Mouse (Mus musculus): ENCODE measurements around the gene Aes. TPM values are rescaled to one million over a fixed set of nuclear protein-coding genes. Genes with fewer than 3 reads are reported as not detected.

The Aes gene
- polyA plus RNA-seq, 1 experiment from 2014 or later: 429 TPM

DNA sequence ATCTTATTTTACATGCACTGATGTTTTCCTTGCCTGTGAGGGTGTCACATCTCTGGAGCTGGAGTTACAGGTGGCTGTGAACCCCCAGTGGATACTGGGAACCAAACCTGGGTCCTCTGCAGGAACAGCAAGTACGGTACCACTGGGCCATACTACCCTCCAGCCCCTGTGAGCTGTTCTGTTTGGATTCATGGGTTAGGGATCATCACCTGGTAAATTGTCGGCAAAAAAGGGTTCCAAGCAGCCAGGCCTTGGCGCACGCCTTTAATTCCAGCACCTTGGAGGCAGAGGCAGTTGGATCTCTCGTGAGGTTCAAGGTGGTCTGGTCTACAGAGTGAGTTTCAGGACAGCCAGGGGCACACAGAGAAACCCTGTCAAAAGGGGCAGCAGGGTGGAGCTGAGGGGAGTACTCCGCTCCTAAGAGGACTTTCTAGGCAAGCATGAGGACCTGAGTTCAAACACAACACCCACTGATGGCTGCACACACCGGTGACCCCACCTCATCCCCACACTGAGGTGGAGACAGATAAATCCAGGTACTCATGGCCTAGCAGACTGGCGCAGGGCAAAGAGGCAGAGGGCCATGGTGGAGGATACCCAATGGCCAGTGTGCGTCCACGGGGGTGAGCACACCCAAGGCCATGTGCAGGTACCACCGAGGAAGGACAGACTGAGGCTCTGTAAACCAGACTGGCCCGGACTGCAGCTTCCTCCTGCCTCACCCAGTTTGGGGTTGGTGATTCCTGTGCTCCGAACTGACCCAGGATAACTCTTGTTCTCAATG is 12.3 kb upstream of the Aes start:
- no peak overlapping the region for H3K4me2 ChIP-seq (replicated peaks; ENCODE audit: low read depth)
- H3K9me3 ChIP-seq (ENCODE audit: control insufficient read depth, low read length): no peaks in the 10 kb centered on the region
- TF ChIP-seq EP300 (optimal IDR thresholded peaks at IDR 0.05): no peak
- peak overlapping the region; percentile 65; the same call in 1 of the 2 replicates for H3K27ac ChIP-seq (replicated peaks)
- H3K27me3 ChIP-seq (ENCODE audit: control insufficient read depth, insufficient read depth, low read length): no peaks in the 10 kb centered on the region
- H3K4me3 ChIP-seq (ENCODE audit: low read depth, low read length): no peak overlapping the region
- H3K9ac ChIP-seq (ENCODE audit: low read length): no peak overlapping the region
- H3K36me3 ChIP-seq (ENCODE audit: control insufficient read depth, insufficient read depth, low read length): no peaks in the 10 kb centered on the region
- ATAC-seq (ENCODE audit: low FRiP score, low TSS enrichment): no peak
- H3K4me1 ChIP-seq (replicated peaks; ENCODE audit: control insufficient read depth, insufficient read depth): peaks cover 2% of the 10 kb centered on the region; the same call in 1 of the 2 replicates
- DNase-seq (ENCODE audit: low spot score): no peak
- WGBS: 83% methylated on average over 13 of the region's 13 CpGs

- Histone ChIP-seq H3K27me3 (ENCODE audit: control insufficient read depth, insufficient read depth, low read length) (no peaks in the 10 kb centered on the region), H3K9ac (ENCODE audit: low read length) (no peak overlapping the region), H3K9me3 (ENCODE audit: control insufficient read depth, low read length) (no peaks in the 10 kb centered on the region), H3K36me3 (ENCODE audit: control insufficient read depth, insufficient read depth, low read length) (no peaks in the 10 kb centered on the region), H3K4me1 (replicated peaks; ENCODE audit: control insufficient read depth, insufficient read depth) (no peaks in the 10 kb centered on the region; the same call in 1 of the 2 replicates), H3K27ac (replicated peaks) (no peak overlapping the region), H3K4me3 (ENCODE audit: low read depth, low read length) (no peak overlapping the region), H3K4me2 (replicated peaks; ENCODE audit: low read depth) (no peak overlapping the region)
- 57% methylated on average over 5 of the region's 5 CpGs for WGBS
- ATAC-seq (ENCODE audit: low FRiP score, low TSS enrichment) (no peak), DNase-seq (ENCODE audit: low spot score) (no peak)
- TF ChIP-seq EP300 (optimal IDR thresholded peaks at IDR 0.05) (no peak), CTCF (IDR thresholded peaks at IDR 0.05; ENCODE audit: low read depth) (no peak)
Observed at GRCm38 (mm10) chr10:81548944-81549343, 10.3 kb upstream of the Aes start.

- H3K27ac ChIP-seq (replicated peaks): no peak overlapping the region
- TF ChIP-seq EP300 (optimal IDR thresholded peaks at IDR 0.05) (no peak), CTCF (IDR thresholded peaks at IDR 0.05; ENCODE audit: low read depth) (peak; percentile 82)
- H3K4me2 ChIP-seq (replicated peaks; ENCODE audit: low read depth): no peak overlapping the region
- 15% methylated on average over 7 of the region's 7 CpGs for WGBS
- H3K27me3 ChIP-seq (ENCODE audit: control insufficient read depth, insufficient read depth, low read length): no peaks in the 10 kb centered on the region
- ATAC-seq (ENCODE audit: low FRiP score, low TSS enrichment) (no peak), DNase-seq (ENCODE audit: low spot score) (peak; percentile 79)
- no peaks in the 10 kb centered on the region for H3K36me3 ChIP-seq (ENCODE audit: control insufficient read depth, insufficient read depth, low read length)
- H3K9me3 ChIP-seq (ENCODE audit: control insufficient read depth, low read length): no peaks in the 10 kb centered on the region
- no peak overlapping the region for H3K9ac ChIP-seq (ENCODE audit: low read length)
- H3K4me3 ChIP-seq (ENCODE audit: low read depth, low read length): no peak overlapping the region
- no peaks in the 10 kb centered on the region for H3K4me1 ChIP-seq (replicated peaks; ENCODE audit: control insufficient read depth, insufficient read depth)
Observed at GRCm38 (mm10) chr10:81550257-81550656, 9.0 kb upstream of the Aes start.

DNA sequence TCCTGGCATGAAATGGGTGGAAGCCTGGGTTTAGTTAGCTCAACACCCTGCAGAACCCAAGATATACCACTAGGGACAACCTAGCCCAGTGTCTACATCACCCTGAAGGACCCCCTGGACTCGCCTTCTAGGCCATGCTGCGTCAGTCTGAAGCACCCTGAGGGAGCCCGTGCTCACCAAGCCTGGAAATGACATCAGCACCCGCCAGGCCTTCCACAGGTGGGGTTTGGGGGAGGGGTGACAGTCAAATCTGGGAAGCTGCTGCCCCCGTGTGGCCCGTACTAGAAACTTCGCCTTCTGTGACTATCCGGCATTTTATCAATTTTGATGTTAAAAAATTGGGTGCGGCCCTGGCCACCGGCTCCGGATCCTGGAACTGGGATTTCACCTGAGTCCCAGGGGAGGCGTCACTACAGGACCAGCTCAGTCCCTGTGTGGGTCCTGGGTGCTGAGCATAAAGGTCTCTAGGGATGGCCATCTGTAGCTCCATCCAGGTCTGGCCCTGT is 7.6 kb upstream of the Aes start:
- DNase-seq (ENCODE audit: low spot score) (peak; percentile 93), ATAC-seq (ENCODE audit: low FRiP score, low TSS enrichment) (peak; percentile 95)
- H3K4me1 ChIP-seq (replicated peaks; ENCODE audit: control insufficient read depth, insufficient read depth): no peaks in the 10 kb centered on the region
- 3% methylated on average over 12 of the region's 12 CpGs for WGBS
- no peaks in the 10 kb centered on the region for H3K27me3 ChIP-seq (ENCODE audit: control insufficient read depth, insufficient read depth, low read length)
- no peaks in the 10 kb centered on the region for H3K36me3 ChIP-seq (ENCODE audit: control insufficient read depth, insufficient read depth, low read length)
- TF ChIP-seq EP300 (optimal IDR thresholded peaks at IDR 0.05) (no peak), CTCF (IDR thresholded peaks at IDR 0.05; ENCODE audit: low read depth) (peak; percentile 90)
- H3K9me3 ChIP-seq (ENCODE audit: control insufficient read depth, low read length): no peaks in the 10 kb centered on the region
- no peak overlapping the region for H3K4me3 ChIP-seq (ENCODE audit: low read depth, low read length)
- H3K27ac ChIP-seq (replicated peaks): peak overlapping the region; percentile 65; the same call in 1 of the 2 replicates
- H3K9ac ChIP-seq (ENCODE audit: low read length): no peak overlapping the region
- no peak overlapping the region for H3K4me2 ChIP-seq (replicated peaks; ENCODE audit: low read depth)

DNA sequence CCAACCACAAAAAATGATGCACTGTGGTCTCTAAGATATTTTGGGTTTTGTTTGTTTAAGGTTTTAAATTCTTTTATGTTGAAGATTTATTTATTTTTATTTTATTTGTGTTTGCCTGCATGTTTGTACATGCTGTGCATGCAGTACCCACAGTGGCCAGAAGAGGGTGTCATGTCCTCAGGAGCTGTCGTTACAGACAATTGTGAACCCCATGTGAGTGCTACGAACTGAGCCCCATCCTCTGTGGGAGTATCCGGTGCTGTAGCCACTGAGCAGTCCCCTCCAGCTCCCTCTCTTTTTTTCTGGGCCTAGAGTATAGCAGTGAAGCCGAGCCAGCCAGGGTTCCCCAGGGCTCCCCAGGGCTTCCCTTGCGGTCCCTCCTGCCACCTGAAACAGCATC is 6.1 kb upstream of the Aes start:
- Histone ChIP-seq H3K9me3 (ENCODE audit: control insufficient read depth, low read length) (no peaks in the 10 kb centered on the region), H3K4me3 (ENCODE audit: low read depth, low read length) (no peak overlapping the region), H3K4me2 (replicated peaks; ENCODE audit: low read depth) (no peak overlapping the region), H3K27me3 (ENCODE audit: control insufficient read depth, insufficient read depth, low read length) (no peaks in the 10 kb centered on the region), H3K4me1 (replicated peaks; ENCODE audit: control insufficient read depth, insufficient read depth) (no peaks in the 10 kb centered on the region), H3K36me3 (ENCODE audit: control insufficient read depth, insufficient read depth, low read length) (no peaks in the 10 kb centered on the region), H3K27ac (replicated peaks) (no peak overlapping the region), H3K9ac (ENCODE audit: low read length) (no peak overlapping the region)
- TF ChIP-seq EP300 (optimal IDR thresholded peaks at IDR 0.05) (no peak), CTCF (IDR thresholded peaks at IDR 0.05; ENCODE audit: low read depth) (peak; percentile 70)
- DNase-seq (ENCODE audit: low spot score) (no peak), ATAC-seq (ENCODE audit: low FRiP score, low TSS enrichment) (no peak)
- 88% methylated on average over 5 of the region's 5 CpGs for WGBS
